Mouse (Mus musculus) splenic B cell, adult 2 months (primary cell): ENCODE measurements around the gene Plcb1.

Source experiments
- DNase-seq: peaks from one replicate; pipeline ENCODE4 v3.0.0-alpha.2; 2011; ENCODE audit warnings: low read depth, low spot score
- H3K27me3 ChIP-seq: 2 replicates; pipeline ENCODE4 v1.6.1; 2012; ENCODE audit warnings: mild to moderate bottlenecking, low read length, moderate library complexity, mixed read lengths; ENCODE audit not compliant: control insufficient read depth, poor library complexity, insufficient read depth, severe bottlenecking
- H3K36me3 ChIP-seq: 2 replicates; pipeline ENCODE4 v1.6.1; 2012; ENCODE audit warnings: mild to moderate bottlenecking, low read length, moderate library complexity, mixed read lengths; ENCODE audit not compliant: control insufficient read depth, poor library complexity, insufficient read depth, severe bottlenecking

Plcb1 gene

GRCm38 (mm10) chr2:135072503-135072902 is 286.6 kb downstream of the Plcb1 start:
- H3K27me3 ChIP-seq: no peaks in the 10 kb centered on the region
- no peaks in the 10 kb centered on the region for H3K36me3 ChIP-seq
- DNase-seq: no peak

GRCm38 (mm10) chr2:135073014-135073413 is 287.1 kb downstream of the Plcb1 start:
- no peak for DNase-seq
- H3K27me3 ChIP-seq: no peaks in the 10 kb centered on the region
- H3K36me3 ChIP-seq: no peaks in the 10 kb centered on the region

- no peaks in the 10 kb centered on the region for H3K27me3 ChIP-seq
- no peaks in the 10 kb centered on the region for H3K36me3 ChIP-seq
- DNase-seq: no peak
Measured at GRCm38 (mm10) chr2:135075375-135075774, 289.5 kb downstream of the Plcb1 start.

- no peaks in the 10 kb centered on the region for H3K36me3 ChIP-seq
- no peak for DNase-seq
- no peaks in the 10 kb centered on the region for H3K27me3 ChIP-seq
Measured at GRCm38 (mm10) chr2:135092588-135093162, 306.8 kb downstream of the Plcb1 start.

- Histone ChIP-seq H3K36me3 (no peaks in the 10 kb centered on the region), H3K27me3 (no peaks in the 10 kb centered on the region)
- DNase-seq: no peak
Measured at GRCm38 (mm10) chr2:135101292-135101691, 315.4 kb downstream of the Plcb1 start.

- no peaks in the 10 kb centered on the region for H3K27me3 ChIP-seq
- no peaks in the 10 kb centered on the region for H3K36me3 ChIP-seq
- DNase-seq: no peak
Measured at GRCm38 (mm10) chr2:135101943-135102342, 316.1 kb downstream of the Plcb1 start.

GRCm38 (mm10) chr2:135106649-135107048 is 320.8 kb downstream of the Plcb1 start:
- DNase-seq: no peak
- Histone ChIP-seq H3K36me3 (no peaks in the 10 kb centered on the region), H3K27me3 (no peaks in the 10 kb centered on the region)

GRCm38 (mm10) chr2:135108607-135109006 is 322.7 kb downstream of the Plcb1 start:
- DNase-seq: no peak
- no peaks in the 10 kb centered on the region for H3K36me3 ChIP-seq
- no peaks in the 10 kb centered on the region for H3K27me3 ChIP-seq

- no peaks in the 10 kb centered on the region for H3K27me3 ChIP-seq
Measured at GRCm38 (mm10) chr2:135114501-135115128, 328.7 kb downstream of the Plcb1 start.

GRCm38 (mm10) chr2:135123057-135123456 is 337.2 kb downstream of the Plcb1 start:
- Histone ChIP-seq H3K36me3 (no peaks in the 10 kb centered on the region), H3K27me3 (no peaks in the 10 kb centered on the region)
- no peak for DNase-seq

More at GRCm38 (mm10) chr2:135114501-135115128, 328.7 kb downstream of the Plcb1 start:
- H3K36me3 ChIP-seq: no peaks in the 10 kb centered on the region
- DNase-seq: no peak

- no peak for DNase-seq
- Histone ChIP-seq H3K36me3 (no peaks in the 10 kb centered on the region), H3K27me3 (no peaks in the 10 kb centered on the region)
Measured at GRCm38 (mm10) chr2:135123695-135124343, 338.0 kb downstream of the Plcb1 start.

GRCm38 (mm10) chr2:135140576-135140975 is 354.7 kb downstream of the Plcb1 start:
- no peak for DNase-seq
- Histone ChIP-seq H3K36me3 (no peaks in the 10 kb centered on the region), H3K27me3 (no peaks in the 10 kb centered on the region)

- no peaks in the 10 kb centered on the region for H3K36me3 ChIP-seq
- DNase-seq: no peak
- H3K27me3 ChIP-seq: no peaks in the 10 kb centered on the region
Measured at GRCm38 (mm10) chr2:135152289-135152688, 366.4 kb downstream of the Plcb1 start.

- no peak for DNase-seq
- no peaks in the 10 kb centered on the region for H3K36me3 ChIP-seq
Measured at GRCm38 (mm10) chr2:135153248-135153647, 367.4 kb downstream of the Plcb1 start.

GRCm38 (mm10) chr2:135156055-135156454 is 370.2 kb downstream of the Plcb1 start:
- H3K27me3 ChIP-seq: no peaks in the 10 kb centered on the region
- no peaks in the 10 kb centered on the region for H3K36me3 ChIP-seq
- DNase-seq: no peak

More at GRCm38 (mm10) chr2:135153248-135153647, 367.4 kb downstream of the Plcb1 start:
- no peaks in the 10 kb centered on the region for H3K27me3 ChIP-seq
